Mouse (Mus musculus): ENCODE measurements at regions not wholly inside any gene's neighbourhood (a gene's known extent, or its start where the extent isn't known, plus 50 kb on each side); places are given as distances from the start of the nearest gene placed in this dataset.
A peak's percentile ranks its signal among the peaks of the same experiment; 100 is the strongest.

- 47% methylated on average over 6 of the region's 6 CpGs for WGBS
- no peak overlapping the region for H3K4me3 ChIP-seq (ENCODE audit: low read depth, low read length)
- peaks cover 7% of the 10 kb centered on the region; the same call in 1 of the 2 replicates for H3K4me1 ChIP-seq (ENCODE audit: control insufficient read depth, insufficient read depth, low read length)
- H3K36me3 ChIP-seq (ENCODE audit: control insufficient read depth, insufficient read depth, low read length), result no peaks in the 10 kb centered on the region
- H3K27me3 ChIP-seq (ENCODE audit: control insufficient read depth, insufficient read depth, low read length), result no peaks in the 10 kb centered on the region
- no peak overlapping the region for H3K9ac ChIP-seq (ENCODE audit: low read length)
- no peaks in the 10 kb centered on the region for H3K9me3 ChIP-seq (ENCODE audit: control insufficient read depth, low read length)
- H3K4me2 ChIP-seq (ENCODE audit: low read depth, severe bottlenecking), result no peak overlapping the region
- no peak for ATAC-seq (ENCODE audit: insufficient number of reproducible peaks, low FRiP score, low TSS enrichment, low read depth)
- no peak for DNase-seq (ENCODE audit: low spot score)
- H3K27ac ChIP-seq (replicated peaks; ENCODE audit: low read depth, low read length), result no peak overlapping the region
These were observed 198.3 kb downstream of the Nrp2 start for GRCm38 (mm10) chr1:62901375-62901774.

- no peak for ATAC-seq (ENCODE audit: insufficient number of reproducible peaks, low FRiP score, low TSS enrichment, low read depth)
- WGBS, result 85% methylated on average over 5 of the region's 5 CpGs
These were observed 198.8 kb downstream of the Nrp2 start for GRCm38 (mm10) chr1:62901871-62902270.

GRCm38 (mm10) chr1:62902931-62903453 is 199.9 kb downstream of the Nrp2 start:
- Histone ChIP-seq H3K36me3 (ENCODE audit: control insufficient read depth, insufficient read depth, low read length) (no peaks in the 10 kb centered on the region), H3K9me3 (ENCODE audit: control insufficient read depth, low read length) (no peaks in the 10 kb centered on the region), H3K4me1 (ENCODE audit: control insufficient read depth, insufficient read depth, low read length) (peaks cover 7% of the 10 kb centered on the region; the same call in 1 of the 2 replicates), H3K9ac (ENCODE audit: low read length) (no peak overlapping the region), H3K27me3 (ENCODE audit: control insufficient read depth, insufficient read depth, low read length) (no peaks in the 10 kb centered on the region), H3K4me3 (ENCODE audit: low read depth, low read length) (no peak overlapping the region), H3K27ac (replicated peaks; ENCODE audit: low read depth, low read length) (no peak overlapping the region), H3K4me2 (ENCODE audit: low read depth, severe bottlenecking) (no peak overlapping the region)
- WGBS, result 83% methylated on average over 6 of the region's 6 CpGs
- ATAC-seq (ENCODE audit: insufficient number of reproducible peaks, low FRiP score, low TSS enrichment, low read depth) (no peak), DNase-seq (ENCODE audit: low spot score) (no peak)

More at GRCm38 (mm10) chr1:62901871-62902270, 198.8 kb downstream of the Nrp2 start:
- Histone ChIP-seq H3K9me3 (ENCODE audit: control insufficient read depth, low read length) (no peaks in the 10 kb centered on the region), H3K4me3 (ENCODE audit: low read depth, low read length) (no peak overlapping the region), H3K27me3 (ENCODE audit: control insufficient read depth, insufficient read depth, low read length) (no peaks in the 10 kb centered on the region), H3K4me1 (ENCODE audit: control insufficient read depth, insufficient read depth, low read length) (peaks cover 7% of the 10 kb centered on the region; the same call in 1 of the 2 replicates), H3K36me3 (ENCODE audit: control insufficient read depth, insufficient read depth, low read length) (no peaks in the 10 kb centered on the region), H3K9ac (ENCODE audit: low read length) (no peak overlapping the region), H3K4me2 (ENCODE audit: low read depth, severe bottlenecking) (no peak overlapping the region), H3K27ac (replicated peaks; ENCODE audit: low read depth, low read length) (no peak overlapping the region)
- DNase-seq (ENCODE audit: low spot score), result no peak

GRCm38 (mm10) chr1:62905739-62906138 is 202.7 kb downstream of the Nrp2 start:
- no peaks in the 10 kb centered on the region for H3K36me3 ChIP-seq (ENCODE audit: control insufficient read depth, insufficient read depth, low read length)
- no peaks in the 10 kb centered on the region for H3K9me3 ChIP-seq (ENCODE audit: control insufficient read depth, low read length)
- WGBS, result 39% methylated on average over 9 of the region's 9 CpGs
- no peak for ATAC-seq (ENCODE audit: insufficient number of reproducible peaks, low FRiP score, low TSS enrichment, low read depth)
- H3K27me3 ChIP-seq (ENCODE audit: control insufficient read depth, insufficient read depth, low read length), result no peaks in the 10 kb centered on the region
- no peak overlapping the region for H3K9ac ChIP-seq (ENCODE audit: low read length)
- H3K4me3 ChIP-seq (ENCODE audit: low read depth, low read length), result no peak overlapping the region
- DNase-seq (ENCODE audit: low spot score), result peak; percentile 43
- H3K27ac ChIP-seq (replicated peaks; ENCODE audit: low read depth, low read length), result no peak overlapping the region
- peaks cover 22% of the 10 kb centered on the region for H3K4me1 ChIP-seq (ENCODE audit: control insufficient read depth, insufficient read depth, low read length)
- H3K4me2 ChIP-seq (ENCODE audit: low read depth, severe bottlenecking), result no peak overlapping the region

GRCm38 (mm10) chr1:62907243-62907642 is 204.2 kb downstream of the Nrp2 start:
- Histone ChIP-seq H3K27ac (replicated peaks; ENCODE audit: low read depth, low read length) (no peak overlapping the region), H3K4me1 (ENCODE audit: control insufficient read depth, insufficient read depth, low read length) (peaks cover 22% of the 10 kb centered on the region), H3K36me3 (ENCODE audit: control insufficient read depth, insufficient read depth, low read length) (no peaks in the 10 kb centered on the region), H3K4me3 (ENCODE audit: low read depth, low read length) (no peak overlapping the region), H3K9me3 (ENCODE audit: control insufficient read depth, low read length) (no peaks in the 10 kb centered on the region), H3K27me3 (ENCODE audit: control insufficient read depth, insufficient read depth, low read length) (no peaks in the 10 kb centered on the region), H3K9ac (ENCODE audit: low read length) (no peak overlapping the region), H3K4me2 (ENCODE audit: low read depth, severe bottlenecking) (no peak overlapping the region)
- ATAC-seq (ENCODE audit: insufficient number of reproducible peaks, low FRiP score, low TSS enrichment, low read depth) (no peak), DNase-seq (ENCODE audit: low spot score) (no peak)
- 84% methylated on average over 10 of the region's 10 CpGs for WGBS

Measured in limb, embryonic 11.5 days (tissue).